In the genomic region with DNA sequence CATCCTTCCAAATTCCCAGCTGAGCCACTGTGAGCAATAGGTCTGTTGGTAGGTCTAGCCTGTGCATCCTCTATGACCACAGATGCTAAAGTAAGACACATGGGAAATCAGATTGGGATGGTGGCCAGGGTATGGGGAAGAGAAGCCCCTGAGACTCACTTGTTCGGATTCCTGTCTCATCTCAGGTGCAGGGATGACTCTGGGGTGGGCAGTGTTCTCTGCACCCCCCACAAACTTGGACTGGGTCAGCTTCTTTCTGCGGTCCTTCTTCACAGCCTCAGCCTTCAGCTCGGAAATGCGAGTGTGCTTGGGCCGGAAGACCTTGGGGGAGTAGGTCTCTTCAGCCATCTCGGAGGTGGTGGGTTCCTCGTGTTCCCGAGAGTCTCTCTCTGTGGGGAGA, we compare ENCODE assay signal across 22 mouse cellular contexts. TPM values are rescaled to one million over a fixed set of nuclear protein-coding genes. Genes with fewer than 3 reads are reported as not detected.
"Had no signal": no experiment of that assay in that cellular context is flagged by ENCODE, and none has a peak within 500 bp of the region (broad histone marks: within the 10 kb centered on the region; RNA-seq: fewer than 3 reads in every experiment).

No protein-coding gene starts in this region.

- H3K9me3 ChIP-seq: heart, embryonic 13.5 days; heart, embryonic 15.5 days; hindbrain, embryonic 10.5 days; hindbrain, embryonic 12.5 days; intestine, embryonic 15.5 days; limb, embryonic 10.5 days; limb, embryonic 12.5 days had no signal

- DNase-seq: gastrocnemius, adult 2 months; gastrocnemius, postnatal 10 days; gastrocnemius, postnatal 25 days; heart, postnatal 4 days; kidney, postnatal 4 days; liver had no signal

- H3K27ac ChIP-seq: heart, adult 2 months; heart, embryonic 13.5 days; heart, embryonic 15.5 days; hindbrain, embryonic 12.5 days; hindbrain, embryonic 14.5 days; intestine, embryonic 15.5 days; layer of hippocampus, adult 2 months; left cerebral cortex, adult 2 months; limb, embryonic 12.5 days had no signal

- H3K9ac ChIP-seq: heart, embryonic 13.5 days; heart, embryonic 15.5 days; hindbrain, embryonic 12.5 days; hindbrain, embryonic 14.5 days; intestine, embryonic 15.5 days; limb, embryonic 12.5 days had no signal

- H3K27me3 ChIP-seq: heart, embryonic 13.5 days; heart, embryonic 15.5 days; hindbrain, embryonic 12.5 days; intestine, embryonic 15.5 days had no signal

- H3K4me3 ChIP-seq: gastrocnemius, adult 2 months; heart, adult 2 months; heart, embryonic 13.5 days; heart, embryonic 15.5 days; hindbrain, embryonic 10.5 days; hindbrain, embryonic 12.5 days; intestine, embryonic 15.5 days; layer of hippocampus, adult 2 months; left cerebral cortex, adult 2 months; limb, embryonic 10.5 days; limb, embryonic 12.5 days had no signal

- H3K4me2 ChIP-seq: heart, embryonic 11.5 days; heart, embryonic 13.5 days; heart, embryonic 15.5 days; hindbrain, embryonic 12.5 days; hindbrain, embryonic 14.5 days; intestine, embryonic 15.5 days; limb, embryonic 12.5 days; liver, embryonic 11.5 days had no signal

- ATAC-seq: hindbrain, embryonic 16.5 days; inflammation-experienced regulatory T-cells, adult 6 months; intestine, embryonic 15.5 days; intestine, postnatal 0 days had no signal

RNA-seq across cellular contexts. Expression of a gene that starts 39.4 kb away (rescaled TPM):
- polyA plus RNA-seq: inflammation-experienced regulatory T-cells, adult 6 months had no signal
